Mouse (Mus musculus) limb, embryonic 13.5 days (tissue): ENCODE measurements around the gene Lpin3. TPM values are rescaled to one million over a fixed set of nuclear protein-coding genes. Genes with fewer than 3 reads are reported as not detected.

Experiments
- ATAC-seq: fragments of 200-750 bp; cut with Nextera tagmentation; 2 replicates; pipeline ENCODE4 v1.8.0; 2017; ENCODE audit warnings: low read depth, moderate number of reproducible peaks, moderate TSS enrichment; ENCODE audit not compliant: low FRiP score
- H3K27ac ChIP-seq: fragments of 300-500 bp; sonication (generic); 2 replicates; pipeline ENCODE4 v1.5.1; 2015; ENCODE audit warnings: inconsistent platforms, mild to moderate bottlenecking, moderate library complexity
- H3K27me3 ChIP-seq: fragments of 300-500 bp; sonication (generic); 2 replicates; pipeline ENCODE4 v1.6.1; 2015; ENCODE audit warnings: mild to moderate bottlenecking, inconsistent platforms
- H3K36me3 ChIP-seq: fragments of 300-500 bp; sonication (generic); 2 replicates; pipeline ENCODE4 v1.6.1; 2015; ENCODE audit warnings: inconsistent platforms, mild to moderate bottlenecking, moderate library complexity
- H3K4me1 ChIP-seq: fragments of 300-500 bp; sonication (generic); 2 replicates; pipeline ENCODE4 v1.6.1; 2015; ENCODE audit warnings: inconsistent platforms
- H3K4me2 ChIP-seq: fragments of 300-500 bp; sonication (generic); replicated peaks from 2 replicates; pipeline ENCODE4 v1.6.1; 2015; ENCODE audit warnings: inconsistent platforms, mild to moderate bottlenecking, moderate library complexity
- H3K4me3 ChIP-seq: fragments of 300-500 bp; sonication (generic); 2 replicates; pipeline ENCODE4 v1.5.1; 2015; ENCODE audit warnings: moderate library complexity, mild to moderate bottlenecking, inconsistent platforms
- H3K9ac ChIP-seq: fragments of 300-500 bp; sonication (generic); 2 replicates; pipeline ENCODE4 v1.6.1; 2015; ENCODE audit warnings: mild to moderate bottlenecking, inconsistent platforms
- H3K9me3 ChIP-seq: fragments of 300-500 bp; sonication (generic); 2 replicates; pipeline ENCODE4 v1.6.1; 2016; ENCODE audit warnings: inconsistent platforms
- WGBS: fragments of 180-500 bp; shearing (Covaris S2); methylation state at CpG from one replicate; pipeline ENCODE4 v1.1.7; 2015; 5-methylcytosine and 5-hydroxymethylcytosine counted together
- polyA plus RNA-seq: library from polyadenylated mRNA; unstranded; fragments of >200 nt; fragmentation: Nextera tagmentation; extraction: Ambion mirVana; gene quantifications from 2 replicates; pipeline ENCODE4 v1.2.1, GENCODE M21; 2015

The Lpin3 gene
- polyA plus RNA-seq, 1 experiment from 2014 or later = 2.4 TPM

DNA sequence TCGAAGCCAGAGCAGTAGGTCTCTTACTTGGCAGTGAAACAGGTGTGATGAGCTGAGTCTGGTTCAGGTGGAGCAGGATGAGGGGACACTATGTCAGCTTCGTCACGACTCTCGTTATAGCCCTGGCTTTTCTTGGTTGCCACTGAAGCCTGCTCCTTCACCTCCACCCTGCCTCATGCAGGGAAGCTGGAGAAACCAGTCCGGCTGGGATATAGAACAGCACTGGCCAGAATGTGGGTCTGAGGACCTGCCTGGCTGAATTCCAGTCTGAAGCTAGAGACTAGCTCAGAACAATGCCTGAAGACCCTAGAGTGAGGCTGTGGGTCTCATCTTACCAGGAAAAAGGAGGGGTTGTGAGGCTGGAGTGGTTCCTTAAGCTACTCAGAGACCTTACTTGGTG, 10.6 kb downstream of the Lpin3 start:
- Histone ChIP-seq H3K4me3 (no peak overlapping the region), H3K9ac (no peak overlapping the region), H3K27ac (no peak overlapping the region), H3K27me3 (peaks cover 6% of the 10 kb centered on the region), H3K9me3 (no peaks in the 10 kb centered on the region), H3K36me3 (no peaks in the 10 kb centered on the region; the same call in 1 of the 2 replicates), H3K4me2 (no peak overlapping the region), H3K4me1 (peaks cover 5% of the 10 kb centered on the region)
- WGBS = 81% methylated on average over 5 of the region's 5 CpGs
- no peak for ATAC-seq

DNA sequence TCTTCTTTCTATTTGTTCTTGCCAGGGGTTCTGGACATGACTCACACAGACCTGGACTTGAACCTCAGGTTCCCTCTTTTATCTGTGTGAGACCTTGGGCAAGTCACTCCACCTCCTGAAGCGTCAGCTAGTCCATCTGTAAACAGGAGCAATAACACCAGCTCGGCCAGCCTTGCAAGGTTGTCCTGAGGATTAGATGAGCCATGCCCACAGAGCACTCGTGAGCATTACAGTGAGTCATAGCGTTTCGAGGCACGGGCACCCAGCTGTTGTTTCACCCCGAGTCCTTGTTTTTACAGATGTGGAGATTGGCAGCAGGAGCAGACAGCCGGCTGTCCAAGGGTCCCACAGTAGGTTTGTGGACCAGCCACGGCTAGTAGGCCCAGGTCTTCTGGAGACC, 11.2 kb downstream of the Lpin3 start:
- H3K9me3 ChIP-seq = no peaks in the 10 kb centered on the region
- 83% methylated on average over 9 of the region's 9 CpGs for WGBS
- H3K36me3 ChIP-seq = no peaks in the 10 kb centered on the region; the same call in 1 of the 2 replicates
- H3K4me1 ChIP-seq = peaks cover 5% of the 10 kb centered on the region
- no peak overlapping the region for H3K4me3 ChIP-seq
- peaks cover 6% of the 10 kb centered on the region for H3K27me3 ChIP-seq
- no peak overlapping the region for H3K27ac ChIP-seq
- no peak overlapping the region for H3K9ac ChIP-seq
- no peak overlapping the region for H3K4me2 ChIP-seq
- ATAC-seq = no peak

DNA sequence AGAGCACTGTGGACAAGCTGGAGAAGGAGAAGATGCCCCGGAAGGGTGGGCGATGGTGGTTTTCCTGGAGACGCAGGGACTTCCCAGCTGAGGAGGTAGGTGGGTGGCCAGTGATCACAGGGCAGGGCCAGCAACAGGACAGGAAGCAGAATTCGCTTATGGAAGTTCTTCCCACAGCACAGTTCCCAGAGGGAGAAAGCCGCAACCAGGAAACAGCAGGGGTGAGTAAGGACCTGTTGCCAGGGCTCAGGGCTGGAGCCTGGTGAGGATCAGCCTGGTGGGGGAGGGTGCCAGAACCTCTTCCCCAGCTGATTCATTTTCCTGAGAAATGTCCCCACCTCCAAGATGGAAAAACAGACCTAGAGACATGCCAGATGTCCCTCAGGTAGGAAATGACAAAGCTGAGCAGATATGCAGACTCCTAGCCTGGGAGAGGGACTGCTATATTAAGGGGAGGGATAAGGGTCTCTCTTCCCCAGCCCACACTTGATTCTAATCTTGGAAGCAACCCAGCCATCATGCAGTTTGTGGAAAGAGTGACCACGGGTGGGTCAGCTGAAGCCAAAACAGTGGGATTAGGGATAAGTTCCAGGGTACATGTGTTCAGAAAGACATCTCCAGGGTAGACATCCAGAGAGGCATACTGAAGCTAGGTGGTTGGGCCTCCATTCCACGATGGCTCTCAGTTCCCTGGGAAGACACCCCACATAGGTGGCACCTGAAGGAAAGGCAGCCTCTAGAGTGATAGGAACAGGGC, 21.4 kb downstream of the Lpin3 start:
- WGBS = 75% methylated on average over 7 of the region's 7 CpGs
- H3K4me3 ChIP-seq = no peak overlapping the region
- no peak for ATAC-seq

DNA sequence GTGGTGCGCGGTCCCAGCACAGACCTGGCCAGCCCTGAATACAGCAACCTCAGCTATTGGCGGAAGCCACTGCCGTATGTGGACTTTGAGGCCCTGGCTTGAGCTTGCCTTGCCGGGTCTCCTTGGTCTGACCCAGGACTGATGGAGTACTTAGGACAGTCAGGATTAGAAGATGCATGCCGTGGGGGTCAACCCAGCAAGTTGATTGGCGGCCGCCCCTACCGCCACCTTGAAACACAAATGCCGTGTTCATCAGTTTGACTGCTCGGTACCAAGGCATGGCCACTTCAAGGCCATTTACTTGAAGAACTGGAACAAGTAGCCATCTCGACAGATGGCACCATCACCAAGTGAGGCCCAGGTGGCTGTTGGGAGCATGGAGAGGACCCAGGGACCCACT, 24.8 kb downstream of the Lpin3 start:
- Histone ChIP-seq H3K36me3 (peaks cover 47% of the 10 kb centered on the region), H3K27me3 (peaks cover 10% of the 10 kb centered on the region), H3K27ac (no peak overlapping the region), H3K4me2 (no peak overlapping the region), H3K4me3 (no peak overlapping the region), H3K9ac (no peak overlapping the region), H3K4me1 (peaks cover 10% of the 10 kb centered on the region; the same call in 1 of the 2 replicates), H3K9me3 (no peaks in the 10 kb centered on the region)
- ATAC-seq = no peak
- WGBS = 93% methylated on average over 12 of the region's 12 CpGs

More for the DNA sequence above, 21.4 kb downstream of the Lpin3 start:
- Histone ChIP-seq H3K36me3 (peaks cover 18% of the 10 kb centered on the region), H3K9ac (no peak overlapping the region), H3K4me2 (no peak overlapping the region), H3K9me3 (no peaks in the 10 kb centered on the region), H3K27me3 (no peaks in the 10 kb centered on the region), H3K27ac (no peak overlapping the region), H3K4me1 (no peaks in the 10 kb centered on the region)

DNA sequence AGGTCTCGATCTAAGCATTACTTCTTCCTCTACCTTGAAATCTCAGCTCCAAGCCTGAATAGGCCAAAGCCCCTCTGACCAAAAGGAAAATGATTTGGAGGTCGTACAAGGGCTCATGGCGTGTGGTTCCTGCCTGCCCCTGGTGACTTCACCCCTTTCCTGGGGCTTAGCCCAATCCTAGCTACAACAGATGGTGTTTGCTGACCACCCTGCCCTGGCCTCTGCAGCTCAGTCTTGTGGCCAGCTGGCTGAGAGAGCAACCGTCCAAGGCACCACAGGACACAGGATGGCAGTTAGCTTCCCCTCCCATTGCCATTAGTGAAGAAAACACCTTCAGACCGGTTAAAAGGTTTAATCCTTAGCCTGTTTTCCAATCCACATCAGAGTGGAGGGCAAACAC, 25.6 kb downstream of the Lpin3 start:
- H3K4me2 ChIP-seq = no peak overlapping the region
- H3K9ac ChIP-seq = no peak overlapping the region
- peaks cover 47% of the 10 kb centered on the region for H3K36me3 ChIP-seq
- peaks cover 17% of the 10 kb centered on the region for H3K27me3 ChIP-seq
- no peak for ATAC-seq
- no peak overlapping the region for H3K27ac ChIP-seq
- WGBS = 69% methylated on average over 5 of the region's 5 CpGs
- H3K9me3 ChIP-seq = no peaks in the 10 kb centered on the region
- peaks cover 17% of the 10 kb centered on the region for H3K4me1 ChIP-seq
- H3K4me3 ChIP-seq = no peak overlapping the region

DNA sequence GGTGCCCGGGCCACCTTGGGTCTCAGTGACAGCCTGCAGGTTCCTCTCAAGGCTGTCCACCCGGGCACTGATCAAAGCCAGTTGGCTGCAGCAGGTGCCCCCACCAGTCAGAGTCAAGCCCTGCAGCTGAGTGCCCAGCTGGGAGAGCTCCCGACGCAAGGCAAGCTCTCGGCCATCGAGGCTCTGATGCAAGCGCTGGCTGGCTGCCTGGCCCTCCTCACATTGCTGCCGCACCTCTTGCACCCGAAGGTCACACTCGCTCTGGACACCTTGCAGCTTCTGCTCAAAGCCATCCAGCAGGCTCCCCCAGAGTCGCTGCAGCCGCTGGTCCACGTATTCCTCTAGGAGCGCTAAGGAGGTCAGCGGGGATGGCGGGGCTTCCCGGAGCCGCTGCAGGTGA, 28.1 kb downstream of the Lpin3 start:
- Histone ChIP-seq H3K36me3 (peaks cover 47% of the 10 kb centered on the region), H3K27ac (no peak overlapping the region), H3K9me3 (no peaks in the 10 kb centered on the region), H3K9ac (no peak overlapping the region), H3K4me3 (no peak overlapping the region), H3K27me3 (peaks cover 36% of the 10 kb centered on the region), H3K4me2 (no peak overlapping the region), H3K4me1 (peaks cover 36% of the 10 kb centered on the region)
- WGBS = 67% methylated on average over 18 of the region's 18 CpGs
- no peak for ATAC-seq

DNA sequence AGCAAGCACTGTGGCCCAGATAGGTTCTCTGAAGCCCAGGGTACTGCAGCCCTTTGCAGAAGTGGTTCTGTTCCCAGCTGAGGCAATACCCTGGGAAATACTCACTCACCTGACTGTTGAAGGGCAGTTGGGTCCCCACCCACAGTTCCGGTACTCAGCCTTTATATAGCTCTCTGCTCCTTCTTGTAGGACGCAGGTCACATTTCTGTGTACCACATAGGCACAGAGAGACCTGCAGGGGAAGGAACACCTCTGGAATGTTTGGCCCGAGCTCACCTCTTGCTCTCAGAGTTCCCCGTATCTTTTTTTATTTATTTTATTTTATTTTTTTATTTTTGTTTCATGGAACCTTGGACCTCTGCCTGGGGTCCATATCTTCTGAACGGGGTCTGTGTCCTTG, 30.2 kb downstream of the Lpin3 start:
- ATAC-seq = no peak
- peak overlapping the region; percentile 88 for H3K4me2 ChIP-seq
- H3K9ac ChIP-seq = no peak overlapping the region
- WGBS = 91% methylated on average over 5 of the region's 5 CpGs
- peaks cover 41% of the 10 kb centered on the region for H3K36me3 ChIP-seq
- H3K9me3 ChIP-seq = no peaks in the 10 kb centered on the region
- peaks cover 41% of the 10 kb centered on the region for H3K27me3 ChIP-seq
- H3K27ac ChIP-seq = no peak overlapping the region
- H3K4me3 ChIP-seq = peak overlapping the region; percentile 68
- H3K4me1 ChIP-seq = peaks cover 46% of the 10 kb centered on the region

DNA sequence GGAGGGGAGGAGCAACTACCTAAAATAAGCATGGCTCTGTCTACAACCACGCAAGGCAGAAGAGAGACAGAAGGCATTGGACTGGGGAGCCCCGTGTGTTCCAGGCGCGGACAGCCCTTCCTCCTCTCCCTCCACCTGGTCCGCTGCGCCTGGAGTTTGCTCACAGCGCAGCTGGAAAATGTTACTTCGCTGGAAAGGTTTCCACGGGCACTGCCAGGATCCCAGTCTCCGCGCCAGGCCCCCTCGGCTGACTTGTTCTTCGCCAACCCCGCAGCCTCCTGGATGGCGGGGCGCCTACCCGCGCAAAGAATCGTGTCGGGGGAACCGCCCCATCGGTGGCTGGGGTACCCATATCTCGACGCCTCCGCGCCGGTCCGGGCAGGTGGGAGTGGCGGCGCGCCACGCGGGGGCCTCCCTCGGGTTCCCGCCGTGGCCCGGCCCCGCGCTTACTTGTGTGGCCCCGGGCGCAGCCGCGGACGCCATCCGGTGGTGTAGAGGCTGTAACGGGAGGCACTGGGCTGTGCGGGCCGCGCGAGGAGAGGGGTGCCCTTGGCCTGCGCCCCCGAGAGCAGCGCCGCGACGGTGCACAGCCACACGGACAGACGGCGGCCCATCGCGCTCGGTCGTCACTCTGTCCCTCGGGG, 31.2 kb downstream of the Lpin3 start:
- Histone ChIP-seq H3K4me3 (peak overlapping the region; percentile 68), H3K4me2 (peak overlapping the region; percentile 88), H3K27ac (peak overlapping the region; percentile 85), H3K4me1 (peaks cover 55% of the 10 kb centered on the region), H3K36me3 (peaks cover 31% of the 10 kb centered on the region), H3K9me3 (no peaks in the 10 kb centered on the region), H3K9ac (peak overlapping the region; percentile 83), H3K27me3 (peaks cover 41% of the 10 kb centered on the region)
- ATAC-seq = peak; percentile 77
- 1% methylated on average over 50 of the region's 64 CpGs for WGBS

DNA sequence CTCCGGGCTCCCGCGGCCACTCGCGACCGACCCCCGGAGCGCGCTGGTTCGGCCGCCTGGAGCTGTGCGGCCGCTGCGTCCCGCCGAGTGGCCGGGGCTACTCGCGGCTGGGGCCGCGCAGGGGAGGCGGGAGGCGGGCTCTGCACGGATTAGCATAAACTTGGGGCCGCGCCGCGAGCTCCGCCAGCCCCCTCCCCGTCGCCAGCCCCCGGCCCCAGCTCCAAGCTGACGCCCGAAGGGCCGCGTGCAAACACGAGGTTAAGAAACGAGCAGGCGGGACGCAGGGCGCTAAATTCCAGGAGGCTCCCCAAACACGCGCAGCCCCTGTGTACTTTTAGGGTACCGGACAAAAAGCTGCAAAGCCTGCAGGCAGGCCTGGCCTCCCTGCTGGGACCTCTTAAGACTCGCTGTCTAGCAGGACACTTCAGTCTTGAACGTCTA, 31.8 kb downstream of the Lpin3 start, which contains the start of gene Emilin3:
Gene Emilin3, minus strand, starts transcription at position 98 of the 441 bp plus-strand sequence.
- Histone ChIP-seq H3K4me2 (peak within 1 kb of the TSS; percentile 88), H3K4me1 (peaks cover 59% of the 10 kb centered on the region), H3K27me3 (peaks cover 41% of the 10 kb centered on the region), H3K4me3 (peak within 1 kb of the TSS; percentile 68), H3K9ac (peak within 1 kb of the TSS; percentile 83), H3K36me3 (peaks cover 25% of the 10 kb centered on the region), H3K9me3 (no peaks in the 10 kb centered on the region), H3K27ac (peak within 1 kb of the TSS; percentile 85)
- WGBS = under 1% methylated on average over 45 of the region's 46 CpGs
- peak; percentile 82 for ATAC-seq

DNA sequence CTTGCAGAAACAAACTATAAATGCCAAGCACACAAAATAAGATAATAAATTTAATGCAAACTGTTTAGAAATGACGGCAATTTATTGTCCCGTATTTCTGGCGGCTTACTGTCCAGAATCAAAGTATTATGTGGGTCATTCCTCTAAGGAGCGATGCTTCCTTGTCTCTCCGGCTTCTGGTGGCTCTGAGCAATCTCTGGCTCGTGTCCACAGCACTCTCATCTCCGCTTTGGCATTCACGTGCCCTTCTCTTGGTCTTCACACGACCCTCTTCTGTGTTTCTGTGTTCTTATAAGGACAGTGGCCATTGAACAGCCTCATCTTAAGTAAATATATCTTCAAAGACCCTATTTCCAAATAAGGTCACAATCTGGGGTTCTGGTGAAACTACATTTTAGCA, 34.2 kb downstream of the Lpin3 start:
- no peak overlapping the region for H3K27ac ChIP-seq
- H3K4me3 ChIP-seq = no peak overlapping the region
- peaks cover 3% of the 10 kb centered on the region; the same call in 1 of the 2 replicates for H3K36me3 ChIP-seq
- peaks cover 56% of the 10 kb centered on the region for H3K4me1 ChIP-seq
- peaks cover 38% of the 10 kb centered on the region for H3K27me3 ChIP-seq
- no peak overlapping the region for H3K4me2 ChIP-seq
- H3K9me3 ChIP-seq = no peaks in the 10 kb centered on the region
- no peak for ATAC-seq
- H3K9ac ChIP-seq = no peak overlapping the region
- WGBS = 80% methylated on average over 9 of the region's 9 CpGs

DNA sequence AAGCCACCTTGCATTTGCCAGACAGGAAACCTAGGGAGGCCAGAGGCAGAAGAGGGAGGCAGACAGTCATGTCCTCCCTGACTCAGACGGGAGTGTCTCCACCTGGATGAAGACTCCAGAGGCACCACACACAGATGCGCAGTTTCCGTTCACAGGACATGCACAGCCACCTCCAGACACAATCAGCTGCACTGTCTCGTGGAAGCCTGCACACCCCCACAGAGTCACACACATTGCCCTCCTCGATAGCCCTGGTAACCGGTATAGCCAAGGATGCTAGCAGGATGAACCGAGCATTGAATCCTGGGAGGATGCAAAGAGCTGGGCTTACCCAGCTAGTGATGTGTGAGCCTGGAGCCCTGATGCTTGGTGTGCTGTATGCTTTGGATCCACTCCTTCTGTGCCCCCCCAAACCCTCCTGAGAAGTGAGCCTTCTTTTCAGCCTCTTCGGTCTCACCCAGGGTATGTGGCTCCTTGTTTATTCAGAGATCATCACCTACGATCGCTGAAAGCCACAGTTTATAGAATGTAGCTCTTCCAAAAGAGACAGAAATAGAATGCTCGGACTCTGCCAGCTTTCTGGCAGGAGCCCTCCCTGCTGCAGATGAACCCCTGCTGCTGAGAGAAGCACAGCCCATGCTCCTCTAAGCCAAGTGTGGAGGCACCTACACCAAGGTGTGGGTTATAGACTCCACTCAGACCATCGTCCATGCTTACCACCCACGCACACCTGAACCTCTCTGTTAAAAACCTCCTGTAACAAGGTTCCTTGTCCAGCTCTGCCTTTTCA, 35.5 kb downstream of the Lpin3 start:
- Histone ChIP-seq H3K4me3 (no peak overlapping the region), H3K4me2 (no peak overlapping the region), H3K27ac (no peak overlapping the region; the same call in 1 of the 2 replicates), H3K9ac (0 out of 2 replicates have a peak overlapping the region, but pooled peaks have one; percentile 13), H3K9me3 (no peaks in the 10 kb centered on the region), H3K36me3 (no peaks in the 10 kb centered on the region), H3K27me3 (peaks cover 25% of the 10 kb centered on the region), H3K4me1 (peaks cover 48% of the 10 kb centered on the region)
- no peak for ATAC-seq
- WGBS = 73% methylated on average over 13 of the region's 13 CpGs

DNA sequence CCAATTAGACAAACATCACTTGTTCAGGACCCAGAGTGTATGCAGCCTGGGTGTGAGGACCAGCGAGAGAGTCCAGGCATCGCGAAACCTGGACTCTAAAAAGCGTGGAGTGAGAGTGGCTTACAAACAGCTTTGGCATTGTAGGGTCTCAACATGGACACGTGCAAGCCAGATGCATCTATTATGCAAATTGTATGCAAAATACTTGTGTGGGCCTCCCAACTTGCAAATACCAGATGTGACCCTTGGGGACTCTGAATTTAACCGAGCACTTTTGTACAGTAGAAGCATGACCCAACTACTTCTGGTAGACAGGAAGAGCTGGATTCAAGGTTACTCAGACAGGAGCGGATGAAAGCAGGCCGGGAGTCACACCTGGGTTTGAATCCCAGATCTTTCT, 36.2 kb downstream of the Lpin3 start:
- 76% methylated on average over 8 of the region's 8 CpGs for WGBS
- ATAC-seq = no peak
- Histone ChIP-seq H3K4me1 (peaks cover 46% of the 10 kb centered on the region), H3K4me3 (no peak overlapping the region), H3K9ac (no peak overlapping the region), H3K36me3 (no peaks in the 10 kb centered on the region), H3K4me2 (no peak overlapping the region), H3K9me3 (no peaks in the 10 kb centered on the region), H3K27me3 (peaks cover 19% of the 10 kb centered on the region), H3K27ac (no peak overlapping the region)
